Mouse (Mus musculus): ENCODE results near the gene Prelid1. TPM values are rescaled to one million over a fixed set of nuclear protein-coding genes. Genes with fewer than 3 reads are reported as not detected.

The Prelid1 gene
- total and polyA plus RNA-seq, 3 experiments = 325 to 826 (median 733) TPM

- peaks cover 64% of the 10 kb centered on the region for H3K4me1 ChIP-seq (ENCODE audit: insufficient read depth, low read depth, low read length)
- ATAC-seq (ENCODE audit: extremely low read depth, insufficient number of reproducible peaks, low FRiP score, poor library complexity, severe bottlenecking) = no peak
- no peaks in the 10 kb centered on the region for H3K27me3 ChIP-seq (ENCODE audit: insufficient read depth, low read length)
- H3K4me3 ChIP-seq (ENCODE audit: low read depth, low read length) = no peak overlapping the region
- peaks cover 56% of the 10 kb centered on the region for H3K36me3 ChIP-seq (replicated peaks)
- no peaks in the 10 kb centered on the region for H3K9me3 ChIP-seq (replicated peaks)
- DNase-seq (ENCODE audit: low spot score) = no peak
- TF ChIP-seq CTCF (IDR thresholded peaks at IDR 0.05; ENCODE audit: low read depth, low read length) (no peak), GATA2 (IDR thresholded peaks at IDR 0.05; ENCODE audit: borderline replicate concordance, low read depth, low read length) (no peak)
These were observed 5.3 kb downstream of the Prelid1 start for GRCm38 (mm10) chr13:55325596-55325995.

- peaks cover 3% of the 10 kb centered on the region; the same call in 1 of the 2 replicates for H3K27me3 ChIP-seq (ENCODE audit: insufficient read depth, low read length)
- ATAC-seq (ENCODE audit: extremely low read depth, insufficient number of reproducible peaks, low FRiP score, poor library complexity, severe bottlenecking) (no peak), DNase-seq (ENCODE audit: low spot score) (no peak)
- no peak overlapping the region for H3K4me3 ChIP-seq (ENCODE audit: low read depth, low read length)
- H3K36me3 ChIP-seq (replicated peaks) = peaks cover 53% of the 10 kb centered on the region
- H3K4me1 ChIP-seq (ENCODE audit: insufficient read depth, low read depth, low read length) = peaks cover 66% of the 10 kb centered on the region
- no peak for TF ChIP-seq POLR2AphosphoS5 (IDR thresholded peaks at IDR 0.05; ENCODE audit: insufficient replicate concordance, low read depth, low read length)
- TF ChIP-seq GATA1 (IDR thresholded peaks at IDR 0.05; ENCODE audit: borderline replicate concordance, low read length) = no peak
- TF ChIP-seq CTCF (IDR thresholded peaks at IDR 0.05; ENCODE audit: low read depth, low read length) = no peak
- TF ChIP-seq TAL1 (conservative IDR thresholded peaks at IDR 0.05; ENCODE audit: low read depth, low read length) = no peak
- TF ChIP-seq GATA2 (IDR thresholded peaks at IDR 0.05; ENCODE audit: borderline replicate concordance, low read depth, low read length) = no peak
- no peaks in the 10 kb centered on the region for H3K9me3 ChIP-seq (replicated peaks)
These were observed 6.9 kb downstream of the Prelid1 start for GRCm38 (mm10) chr13:55327169-55327568.

DNA sequence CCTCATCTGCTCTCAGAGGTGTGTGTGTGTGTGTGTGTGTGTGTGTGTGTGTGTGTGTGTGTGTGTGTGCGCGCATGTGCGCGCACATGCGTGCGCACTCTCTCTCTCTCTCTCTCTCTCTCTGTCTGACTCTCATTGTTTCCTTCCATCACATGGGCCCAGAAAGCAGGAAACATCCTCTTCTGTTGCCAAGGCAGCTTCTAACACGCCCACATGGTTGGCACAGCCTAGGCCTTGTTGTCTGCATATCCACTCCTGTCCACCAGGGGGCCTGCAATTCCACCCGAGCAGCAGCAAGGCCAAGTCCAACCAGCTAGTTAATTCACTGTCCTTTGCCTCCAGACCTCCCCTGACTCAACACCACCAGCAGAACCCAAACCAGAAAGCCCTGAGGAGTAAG is 7.3 kb downstream of the Prelid1 start:
- peak; percentile 78 for DNase-seq (ENCODE audit: low spot score)
- Histone ChIP-seq H3K9me3 (replicated peaks) (no peaks in the 10 kb centered on the region), H3K4me3 (ENCODE audit: low read depth, low read length) (no peak overlapping the region), H3K27me3 (ENCODE audit: insufficient read depth, low read length) (peaks cover 3% of the 10 kb centered on the region; the same call in 1 of the 2 replicates), H3K4me1 (ENCODE audit: insufficient read depth, low read depth, low read length) (peaks cover 66% of the 10 kb centered on the region), H3K36me3 (replicated peaks) (peaks cover 52% of the 10 kb centered on the region)
- 0 out of 2 replicates have a peak, but pooled peaks have one; percentile 17 for ATAC-seq (ENCODE audit: extremely low read depth, insufficient number of reproducible peaks, low FRiP score, poor library complexity, severe bottlenecking)
- no peak for TF ChIP-seq TAL1 (conservative IDR thresholded peaks at IDR 0.05; ENCODE audit: low read depth, low read length)
- TF ChIP-seq CTCF (IDR thresholded peaks at IDR 0.05; ENCODE audit: low read depth, low read length) = peak; percentile 95

GRCm38 (mm10) chr13:55328171-55328570 is 7.9 kb downstream of the Prelid1 start:
- DNase-seq (ENCODE audit: low spot score) (no peak), ATAC-seq (ENCODE audit: extremely low read depth, insufficient number of reproducible peaks, low FRiP score, poor library complexity, severe bottlenecking) (no peak)
- no peak overlapping the region for H3K4me3 ChIP-seq (ENCODE audit: low read depth, low read length)
- H3K9me3 ChIP-seq (replicated peaks) = no peaks in the 10 kb centered on the region
- H3K27me3 ChIP-seq (ENCODE audit: insufficient read depth, low read length) = peaks cover 5% of the 10 kb centered on the region
- TF ChIP-seq POLR2AphosphoS5 (IDR thresholded peaks at IDR 0.05; ENCODE audit: insufficient replicate concordance, low read depth, low read length) (no peak), CTCF (IDR thresholded peaks at IDR 0.05; ENCODE audit: low read depth, low read length) (no peak), GATA1 (IDR thresholded peaks at IDR 0.05; ENCODE audit: borderline replicate concordance, low read length) (no peak), TAL1 (conservative IDR thresholded peaks at IDR 0.05; ENCODE audit: low read depth, low read length) (no peak), GATA2 (IDR thresholded peaks at IDR 0.05; ENCODE audit: borderline replicate concordance, low read depth, low read length) (no peak)
- peaks cover 62% of the 10 kb centered on the region for H3K4me1 ChIP-seq (ENCODE audit: insufficient read depth, low read depth, low read length)
- peaks cover 47% of the 10 kb centered on the region for H3K36me3 ChIP-seq (replicated peaks)

- H3K4me1 ChIP-seq (ENCODE audit: insufficient read depth, low read depth, low read length) = peaks cover 57% of the 10 kb centered on the region
- H3K27me3 ChIP-seq (ENCODE audit: insufficient read depth, low read length) = peaks cover 9% of the 10 kb centered on the region
- H3K36me3 ChIP-seq (replicated peaks) = peaks cover 42% of the 10 kb centered on the region
- TF ChIP-seq POLR2AphosphoS5 (IDR thresholded peaks at IDR 0.05; ENCODE audit: insufficient replicate concordance, low read depth, low read length) (no peak), GATA1 (IDR thresholded peaks at IDR 0.05; ENCODE audit: borderline replicate concordance, low read length) (no peak), GATA2 (IDR thresholded peaks at IDR 0.05; ENCODE audit: borderline replicate concordance, low read depth, low read length) (no peak), TAL1 (conservative IDR thresholded peaks at IDR 0.05; ENCODE audit: low read depth, low read length) (no peak), CTCF (IDR thresholded peaks at IDR 0.05; ENCODE audit: low read depth, low read length) (no peak)
- DNase-seq (ENCODE audit: low spot score) (no peak), ATAC-seq (ENCODE audit: extremely low read depth, insufficient number of reproducible peaks, low FRiP score, poor library complexity, severe bottlenecking) (no peak)
- no peak overlapping the region; the same call in 1 of the 2 replicates for H3K4me3 ChIP-seq (ENCODE audit: low read depth, low read length)
- H3K9me3 ChIP-seq (replicated peaks) = no peaks in the 10 kb centered on the region
These were observed 8.3 kb downstream of the Prelid1 start for GRCm38 (mm10) chr13:55328641-55329040.

GRCm38 (mm10) chr13:55329109-55329682 is 8.9 kb downstream of the Prelid1 start:
- H3K36me3 ChIP-seq (replicated peaks) = peaks cover 37% of the 10 kb centered on the region
- ATAC-seq (ENCODE audit: extremely low read depth, insufficient number of reproducible peaks, low FRiP score, poor library complexity, severe bottlenecking) (no peak), DNase-seq (ENCODE audit: low spot score) (peak; percentile 53)
- TF ChIP-seq POLR2AphosphoS5 (IDR thresholded peaks at IDR 0.05; ENCODE audit: insufficient replicate concordance, low read depth, low read length) (no peak), CTCF (IDR thresholded peaks at IDR 0.05; ENCODE audit: low read depth, low read length) (no peak), GATA1 (IDR thresholded peaks at IDR 0.05; ENCODE audit: borderline replicate concordance, low read length) (no peak), GATA2 (IDR thresholded peaks at IDR 0.05; ENCODE audit: borderline replicate concordance, low read depth, low read length) (no peak), TAL1 (conservative IDR thresholded peaks at IDR 0.05; ENCODE audit: low read depth, low read length) (no peak)
- H3K4me1 ChIP-seq (ENCODE audit: insufficient read depth, low read depth, low read length) = peaks cover 52% of the 10 kb centered on the region
- H3K27me3 ChIP-seq (ENCODE audit: insufficient read depth, low read length) = peaks cover 12% of the 10 kb centered on the region
- H3K4me3 ChIP-seq (ENCODE audit: low read depth, low read length) = peak overlapping the region; percentile 78
- H3K9me3 ChIP-seq (replicated peaks) = no peaks in the 10 kb centered on the region
